Mouse (Mus musculus) heart, adult 2 months (tissue): ENCODE data around the gene Prkcz. TPM values are rescaled to one million over a fixed set of nuclear protein-coding genes. Genes with fewer than 3 reads are reported as not detected.

Source experiments
- DNase-seq, 2 experiments: peaks; one replicate each; pipeline ENCODE4 v3.0.0; 2021
- H3K27ac ChIP-seq: fragments of 200-600 bp; 2 replicates; pipeline ENCODE4 v1.8.1; 2022
- H3K27me3 ChIP-seq: fragments of 200-500 bp; 2 replicates; pipeline ENCODE4 v1.6.1; 2012; ENCODE audit warnings: mild to moderate bottlenecking, low read length, inconsistent platforms, mixed read lengths; ENCODE audit not compliant: control insufficient read depth, insufficient read depth
- H3K36me3 ChIP-seq: fragments of 200-500 bp; 2 replicates; pipeline ENCODE4 v1.6.1; 2012; ENCODE audit warnings: low read length, inconsistent platforms; ENCODE audit not compliant: control insufficient read depth, insufficient read depth
- H3K4me1 ChIP-seq: fragments of 200-500 bp; 2 replicates; pipeline ENCODE4 v1.6.1; 2011; ENCODE audit warnings: low read length; ENCODE audit not compliant: control insufficient read depth, insufficient read depth
- H3K4me3 ChIP-seq: fragments of 200-600 bp; 2 replicates; pipeline ENCODE4 v1.8.1; 2022
- H3K79me2 ChIP-seq: fragments of 200-500 bp; replicated peaks from 2 replicates; pipeline ENCODE4 v1.6.1; 2012; ENCODE audit warnings: mild to moderate bottlenecking, inconsistent platforms, low read length, moderate library complexity, mixed read lengths; ENCODE audit not compliant: control insufficient read depth, insufficient read depth
- H3K9ac ChIP-seq: fragments of 200-500 bp; 2 replicates; pipeline ENCODE4 v1.6.1; 2012; ENCODE audit warnings: low read depth, mild to moderate bottlenecking, control low read depth, inconsistent platforms, low read length, mixed read lengths
- CTCF ChIP-seq: fragments of 200-600 bp; IDR thresholded peaks from 2 replicates; pipeline ENCODE4 v1.8.1; 2022; ENCODE audit warnings: antibody characterized with exemption, mild to moderate bottlenecking, moderate library complexity
- EP300 ChIP-seq: fragments of 200-500 bp; IDR thresholded peaks from 2 replicates; pipeline ENCODE4 v1.6.1; 2011; ENCODE audit warnings: low read depth, low read length, control low read depth; ENCODE audit not compliant: insufficient read depth
- POLR2A ChIP-seq: fragments of 200-500 bp; IDR thresholded peaks from 2 replicates; pipeline ENCODE4 v1.6.1; 2011; ENCODE audit warnings: mild to moderate bottlenecking, low read depth, low read length, control low read depth; ENCODE audit not compliant: insufficient read depth
- WGBS: fragments of 180-500 bp; shearing (Covaris S2); methylation state at CpG from one replicate; pipeline ENCODE4 v1.1.7; 2018; 5-methylcytosine and 5-hydroxymethylcytosine counted together
- intact Hi-C: fragments of 180-260 bp; cut with DNase I; formaldehyde crosslinking; loops from one replicate; pipeline ENCODE4 v1.15.1; 2025
- polyA plus RNA-seq: library from polyadenylated mRNA; depleted of rRNA; stranded (reverse); fragments of >200 nt; gene quantifications from 2 replicates; pipeline ENCODE4 v1.2.3, GENCODE M21; 2012
- total RNA-seq, 2 experiments: library from RNA; stranded (reverse); gene quantifications; 2 replicates each; pipeline ENCODE4 v1.2.3; 2021

Gene Prkcz
- total and polyA plus RNA-seq, 3 experiments, result 1.5 to 2.6 (median 2.3) TPM

- WGBS, result 69% methylated on average over 8 of the region's 8 CpGs
- intact Hi-C loops, result no loop called here
Measured at GRCm38 (mm10) chr4:155324511-155324910, 36.6 kb downstream of the Prkcz start.

GRCm38 (mm10) chr4:155323081-155323795 is 37.9 kb downstream of the Prkcz start:
- no peak for DNase-seq
- Histone ChIP-seq H3K36me3 (no peaks in the 10 kb centered on the region), H3K27ac (no peak overlapping the region), H3K4me3 (no peak overlapping the region), H3K4me1 (no peaks in the 10 kb centered on the region), H3K79me2 (no peaks in the 10 kb centered on the region), H3K27me3 (no peaks in the 10 kb centered on the region), H3K9ac (no peak overlapping the region)
- intact Hi-C loops, result no loop called here
- TF ChIP-seq POLR2A, result no peak
- TF ChIP-seq EP300, result no peak
- TF ChIP-seq CTCF, result no peak
- 78% methylated on average over 3 of the region's 3 CpGs for WGBS

More at GRCm38 (mm10) chr4:155324511-155324910, 36.6 kb downstream of the Prkcz start:
- no peak overlapping the region for H3K9ac ChIP-seq
- H3K27me3 ChIP-seq, result no peaks in the 10 kb centered on the region
- H3K4me3 ChIP-seq, result no peak overlapping the region
- DNase-seq, result no peak
- no peaks in the 10 kb centered on the region for H3K36me3 ChIP-seq
- no peak for TF ChIP-seq POLR2A
- no peak for TF ChIP-seq EP300
- no peak for TF ChIP-seq CTCF
- no peaks in the 10 kb centered on the region for H3K4me1 ChIP-seq
- H3K27ac ChIP-seq, result no peak overlapping the region
- H3K79me2 ChIP-seq, result no peaks in the 10 kb centered on the region

- H3K4me1 ChIP-seq, result no peaks in the 10 kb centered on the region
- H3K79me2 ChIP-seq, result no peaks in the 10 kb centered on the region
- no peaks in the 10 kb centered on the region for H3K36me3 ChIP-seq
- no peak overlapping the region for H3K27ac ChIP-seq
- no peaks in the 10 kb centered on the region for H3K27me3 ChIP-seq
- intact Hi-C loops, result no loop called here
- TF ChIP-seq CTCF (peak; percentile 81), POLR2A (no peak)
- 60% methylated on average over 15 of the region's 15 CpGs for WGBS
- no peak overlapping the region for H3K4me3 ChIP-seq
- H3K9ac ChIP-seq, result no peak overlapping the region
- DNase-seq, result peak; percentile 20 to 30
Measured at GRCm38 (mm10) chr4:155320281-155321244, 40.6 kb downstream of the Prkcz start.

GRCm38 (mm10) chr4:155318266-155318665 is 42.9 kb downstream of the Prkcz start:
- Histone ChIP-seq H3K4me1 (no peaks in the 10 kb centered on the region), H3K9ac (no peak overlapping the region), H3K36me3 (no peaks in the 10 kb centered on the region), H3K27me3 (no peaks in the 10 kb centered on the region), H3K79me2 (no peaks in the 10 kb centered on the region), H3K4me3 (no peak overlapping the region), H3K27ac (no peak overlapping the region)
- no peak for TF ChIP-seq CTCF
- no peak for TF ChIP-seq EP300
- TF ChIP-seq POLR2A, result no peak
- intact Hi-C loops, result no loop called here
- 25% methylated on average over 2 of the region's 2 CpGs for WGBS
- no peak for DNase-seq

GRCm38 (mm10) chr4:155315031-155315430 is 46.1 kb downstream of the Prkcz start:
- no peak for TF ChIP-seq POLR2A
- no peak for TF ChIP-seq CTCF
- no peak for TF ChIP-seq EP300
- no peak for DNase-seq
- Histone ChIP-seq H3K4me1 (no peaks in the 10 kb centered on the region), H3K36me3 (no peaks in the 10 kb centered on the region), H3K79me2 (no peaks in the 10 kb centered on the region), H3K4me3 (no peak overlapping the region), H3K27me3 (no peaks in the 10 kb centered on the region), H3K9ac (no peak overlapping the region), H3K27ac (no peak overlapping the region)
- intact Hi-C loops, result no loop called here
- 82% methylated on average over 3 of the region's 3 CpGs for WGBS
